Mouse (Mus musculus) liver, adult 2 months (tissue): ENCODE results near the gene Tshz2.

Experiments
- CTCF ChIP-seq: fragments of 200-500 bp; IDR thresholded peaks from 2 replicates; pipeline ENCODE4 v1.5.1; 2011; ENCODE audit warnings: low read depth, low read length, control low read depth
- POLR2A ChIP-seq: fragments of 200-500 bp; IDR thresholded peaks from 2 replicates; pipeline ENCODE4 v1.6.1; 2011; ENCODE audit warnings: low read length, control low read depth; ENCODE audit not compliant: insufficient read depth; ENCODE audit errors: extremely low read depth

DNA sequence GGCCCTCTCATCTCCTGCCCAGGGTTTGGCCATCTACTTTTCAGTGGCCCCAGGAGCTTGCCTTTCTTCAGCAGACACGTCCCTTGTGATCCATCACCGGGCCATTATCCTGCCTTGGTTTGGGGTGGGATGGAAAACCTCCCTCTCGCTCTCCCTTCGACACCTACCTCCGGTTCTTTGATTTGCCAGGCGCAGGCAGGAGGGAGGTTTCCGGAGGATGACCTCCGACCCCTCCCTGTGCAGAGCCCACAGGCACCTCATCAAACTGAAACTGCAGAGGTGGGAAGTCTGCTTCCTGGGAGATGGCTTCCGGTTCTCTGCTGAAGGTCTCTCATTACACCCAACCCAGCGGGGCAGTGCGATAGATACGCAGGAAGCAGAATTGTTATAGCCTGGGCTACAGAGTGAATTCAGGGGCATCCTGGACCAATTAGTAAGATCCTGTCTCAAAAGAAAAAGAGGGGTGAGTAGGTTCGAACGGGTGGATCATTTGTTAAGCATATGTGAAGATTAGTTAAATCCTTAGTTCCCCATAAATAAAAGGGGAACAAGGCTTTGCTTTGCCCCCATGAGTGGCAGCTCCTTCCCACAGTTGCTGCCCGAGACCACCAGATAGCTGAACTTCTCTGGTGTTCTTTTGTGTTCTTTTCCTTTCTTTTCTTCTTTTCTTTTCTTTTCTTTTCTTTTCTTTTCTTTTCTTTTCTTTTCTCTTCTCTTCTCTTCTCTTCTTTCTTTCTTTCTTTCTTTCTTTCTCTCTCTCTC, 70.1 kb downstream of the Tshz2 start:
- TF ChIP-seq CTCF (no peak), POLR2A (no peak)
